Mouse (Mus musculus) limb, embryonic 14.5 days (tissue): ENCODE data around the gene Bmpr1a. TPM values are rescaled to one million over a fixed set of nuclear protein-coding genes. Genes with fewer than 3 reads are reported as not detected.

Source experiments
- ATAC-seq: fragments of 200-750 bp; cut with Nextera tagmentation; 2 replicates; pipeline ENCODE4 v1.8.0; 2017; ENCODE audit warnings: low read depth, moderate number of reproducible peaks, moderate TSS enrichment; ENCODE audit not compliant: low FRiP score
- DNase-seq: peaks from one replicate; pipeline ENCODE4 v3.0.0-alpha.2; 2015; ENCODE audit warnings: low spot score
- H3K27ac ChIP-seq: fragments of 300-500 bp; sonication (generic); replicated peaks from 2 replicates; pipeline ENCODE4 v1.5.1; 2014; ENCODE audit warnings: low read depth, mild to moderate bottlenecking, low read length, moderate library complexity, mixed read lengths
- H3K27me3 ChIP-seq: fragments of 300-500 bp; sonication (generic); 2 replicates; pipeline ENCODE4 v1.6.1; 2014; ENCODE audit warnings: low read length, mixed read lengths; ENCODE audit not compliant: control insufficient read depth, insufficient read depth
- H3K36me3 ChIP-seq: fragments of 300-500 bp; sonication (generic); 2 replicates; pipeline ENCODE4 v1.6.1; 2014; ENCODE audit warnings: mild to moderate bottlenecking, low read length, moderate library complexity, mixed read lengths; ENCODE audit not compliant: control insufficient read depth, insufficient read depth
- H3K4me1 ChIP-seq: fragments of 300-500 bp; sonication (generic); 2 replicates; pipeline ENCODE4 v1.6.1; 2014; ENCODE audit warnings: antibody characterized with exemption, low read length, mixed read lengths; ENCODE audit not compliant: control insufficient read depth, insufficient read depth
- H3K4me2 ChIP-seq: fragments of 300-500 bp; sonication (generic); replicated peaks from 2 replicates; pipeline ENCODE4 v1.6.1; 2014; ENCODE audit warnings: low read depth, mild to moderate bottlenecking, low read length, moderate library complexity; ENCODE audit not compliant: severe bottlenecking
- H3K4me3 ChIP-seq: fragments of 300-500 bp; sonication (generic); replicated peaks from 2 replicates; pipeline ENCODE4 v1.5.1; 2014; ENCODE audit warnings: low read length
- H3K9ac ChIP-seq: fragments of 300-500 bp; sonication (generic); 2 replicates; pipeline ENCODE4 v1.6.1; 2014; ENCODE audit warnings: mild to moderate bottlenecking, low read depth, low read length, moderate library complexity; ENCODE audit not compliant: severe bottlenecking
- H3K9me3 ChIP-seq: fragments of 300-500 bp; sonication (generic); 2 replicates; pipeline ENCODE4 v1.6.1; 2016; ENCODE audit warnings: low read length; ENCODE audit not compliant: control insufficient read depth
- POLR2A ChIP-seq: fragments of 200-500 bp; IDR thresholded peaks from 2 replicates; pipeline ENCODE4 v1.8.0; 2012; ENCODE audit warnings: inconsistent platforms, mild to moderate bottlenecking, moderate library complexity, borderline replicate concordance; ENCODE audit not compliant: insufficient read depth, insufficient read length; ENCODE audit errors: extremely low read depth
- WGBS: fragments of 180-500 bp; shearing (Covaris S2); extraction: QIAGEN DNeasy Blood & Tissue Kit; methylation state at CpG from one replicate; pipeline ENCODE4 v1.1.7; 2014; 5-methylcytosine and 5-hydroxymethylcytosine counted together
- polyA plus RNA-seq, 2 experiments: library from polyadenylated mRNA; depleted of rRNA in 1 of 2; stranded (reverse) in 1 of 2; unstranded in 1 of 2; fragments of >200 nt; fragmentation: Nextera tagmentation in 1 of 2; extraction: Ambion mirVana in 1 of 2; gene quantifications; 2 replicates each; pipeline versions ENCODE4 v1.2.1 to v1.2.3; 2012 to 2014

Gene Bmpr1a
- polyA plus RNA-seq, 2 experiments: 44.3 to 72.1 TPM

DNA sequence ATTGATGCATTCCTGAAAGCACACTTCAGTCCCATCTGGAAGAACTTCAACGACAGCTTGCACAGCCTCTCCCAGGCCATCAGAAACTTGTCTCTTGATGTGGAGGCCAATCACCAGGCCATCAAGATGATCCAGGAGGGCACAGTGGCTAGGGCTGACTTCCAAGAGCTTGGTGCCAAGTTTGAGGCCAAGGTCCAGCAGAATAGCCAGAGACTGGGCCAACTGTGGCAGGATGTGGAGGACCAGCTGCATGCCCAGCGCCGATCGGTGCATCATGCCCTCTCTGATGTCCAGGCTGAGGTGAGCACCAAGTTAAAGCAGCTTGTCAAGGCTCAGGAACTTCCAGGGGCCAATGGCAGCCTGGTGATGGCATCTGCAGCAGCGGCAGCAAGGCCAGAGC is 105.3 kb downstream of the Bmpr1a start:
- DNase-seq (no peak), ATAC-seq (no peak)
- no peaks in the 10 kb centered on the region for H3K4me1 ChIP-seq
- H3K27me3 ChIP-seq: no peaks in the 10 kb centered on the region
- H3K27ac ChIP-seq: no peak overlapping the region
- no peak for TF ChIP-seq POLR2A
- no peaks in the 10 kb centered on the region for H3K9me3 ChIP-seq
- WGBS: 86% methylated on average over 5 of the region's 5 CpGs
- H3K4me3 ChIP-seq: no peak overlapping the region
- no peak overlapping the region for H3K9ac ChIP-seq
- H3K36me3 ChIP-seq: peaks cover 14% of the 10 kb centered on the region
- no peak overlapping the region for H3K4me2 ChIP-seq

DNA sequence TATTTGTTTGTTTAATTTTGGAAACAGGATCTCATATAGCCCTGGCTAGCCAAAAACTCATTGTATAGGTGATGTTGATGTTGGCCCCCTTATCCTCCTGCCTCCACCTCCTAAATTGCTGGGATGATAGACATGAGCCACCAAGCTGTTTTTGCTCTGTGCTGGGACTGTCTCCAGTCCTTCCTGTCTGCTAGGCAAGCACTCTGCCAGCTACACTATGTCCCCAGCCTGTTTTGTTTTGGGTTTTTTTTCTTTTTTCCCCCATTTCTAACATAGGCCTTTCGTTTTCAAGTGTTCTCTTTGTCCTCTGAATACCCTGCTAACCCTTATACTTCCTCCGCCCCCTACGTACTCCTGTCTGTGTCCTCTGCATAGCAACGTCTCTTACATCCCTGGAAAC is 109.8 kb downstream of the Bmpr1a start:
- 81% methylated on average over 4 of the region's 4 CpGs for WGBS
- DNase-seq (no peak), ATAC-seq (no peak)
- 0 out of 2 replicates have a peak, but pooled peaks cover 2% of the 10 kb centered on the region for H3K9me3 ChIP-seq
- no peaks in the 10 kb centered on the region for H3K4me1 ChIP-seq
- H3K27ac ChIP-seq: no peak overlapping the region
- H3K9ac ChIP-seq: no peak overlapping the region
- H3K4me3 ChIP-seq: no peak overlapping the region
- TF ChIP-seq POLR2A: no peak
- 0 out of 2 replicates have a peak, but pooled peaks cover 6% of the 10 kb centered on the region for H3K36me3 ChIP-seq
- no peak overlapping the region for H3K4me2 ChIP-seq
- H3K27me3 ChIP-seq: no peaks in the 10 kb centered on the region

DNA sequence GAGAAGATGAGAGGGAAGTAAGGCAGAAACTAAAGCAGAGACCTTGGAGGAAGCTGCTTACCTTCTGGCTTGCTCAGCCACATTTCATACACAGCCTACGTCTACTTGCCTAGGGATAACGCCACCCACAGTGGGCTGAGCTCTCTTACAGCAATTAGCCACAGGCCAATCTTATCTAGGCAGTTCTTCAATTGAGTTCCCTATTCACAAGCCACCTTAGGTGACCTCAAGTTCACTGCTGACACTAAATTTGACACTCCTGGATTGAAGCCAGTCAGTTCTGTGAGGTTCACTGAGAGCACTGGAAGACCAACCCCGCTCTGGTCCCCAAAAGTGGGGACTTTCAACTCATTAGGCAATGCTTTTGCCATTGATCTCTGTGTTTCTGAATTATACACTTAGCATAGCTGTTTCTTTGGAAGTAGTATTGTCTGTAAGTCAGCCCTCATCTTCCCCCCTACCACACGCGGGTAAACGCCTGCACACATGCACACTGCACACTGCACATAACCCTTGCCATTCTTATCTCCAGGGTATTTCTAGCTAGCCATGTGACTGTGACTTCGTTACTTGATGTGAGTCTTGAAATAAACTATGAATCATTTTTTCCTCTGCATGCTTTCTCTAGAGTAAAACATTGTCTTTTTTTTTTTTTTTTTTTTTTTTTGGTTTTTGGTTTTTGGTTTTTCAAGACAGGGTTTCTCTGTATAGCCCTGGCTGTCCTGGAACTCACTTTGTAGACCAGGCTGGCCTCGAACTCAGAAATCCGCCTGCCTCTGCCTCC is 120.0 kb downstream of the Bmpr1a start:
- no peak for DNase-seq
- Histone ChIP-seq H3K4me3 (no peak overlapping the region), H3K27me3 (no peaks in the 10 kb centered on the region), H3K9ac (no peak overlapping the region), H3K4me1 (peaks cover 10% of the 10 kb centered on the region), H3K36me3 (no peaks in the 10 kb centered on the region), H3K9me3 (no peaks in the 10 kb centered on the region), H3K4me2 (no peak overlapping the region), H3K27ac (no peak overlapping the region)
- no peak for TF ChIP-seq POLR2A
- no peak for ATAC-seq
- WGBS: 90% methylated on average over 9 of the region's 9 CpGs

DNA sequence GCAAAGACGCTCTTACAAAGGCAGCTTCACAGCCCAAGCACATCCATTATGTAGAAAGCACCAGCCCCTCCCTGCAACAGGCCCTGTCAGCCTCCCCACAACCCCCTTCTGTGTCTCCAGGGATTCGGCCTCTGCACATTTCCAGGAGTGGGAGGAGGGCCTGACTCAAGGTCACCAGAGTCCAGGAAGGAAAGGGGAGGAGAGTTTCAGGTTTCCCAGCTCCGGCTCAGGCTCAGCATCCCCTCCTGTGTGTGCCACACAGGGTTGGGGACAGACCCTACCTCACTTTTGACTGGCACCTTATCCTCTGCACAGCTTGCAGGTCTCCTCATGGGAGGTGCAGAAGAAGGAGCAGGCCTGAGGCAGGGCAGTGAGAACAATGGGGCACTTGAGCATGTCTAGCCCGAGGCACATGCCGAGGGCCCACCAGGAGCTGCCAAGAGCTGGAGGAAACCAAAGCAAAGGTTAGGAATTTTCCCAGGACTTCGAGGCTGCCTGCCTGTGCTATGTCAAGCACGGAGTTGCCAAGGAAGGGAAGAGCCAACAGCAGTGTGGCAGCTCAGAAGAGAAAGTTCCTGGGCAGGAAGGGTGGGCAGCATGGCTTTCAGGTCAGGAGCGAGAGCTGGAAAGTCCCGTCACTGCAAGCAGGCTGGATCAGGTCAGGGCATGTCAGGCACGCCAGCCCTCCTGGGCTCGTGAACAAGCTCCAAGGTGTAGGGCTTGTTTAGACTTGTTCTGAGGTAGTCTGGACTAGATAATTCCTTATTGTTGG is 124.4 kb downstream of the Bmpr1a start:
- H3K4me3 ChIP-seq: no peak overlapping the region
- H3K27me3 ChIP-seq: no peaks in the 10 kb centered on the region
- ATAC-seq (peak; percentile 52; the same call in 1 of the 2 replicates), DNase-seq (peak; percentile 41)
- WGBS: 35% methylated on average over 10 of the region's 11 CpGs
- peak overlapping the region; percentile 71 for H3K27ac ChIP-seq
- no peak overlapping the region for H3K9ac ChIP-seq
- peaks cover 17% of the 10 kb centered on the region for H3K4me1 ChIP-seq
- no peaks in the 10 kb centered on the region for H3K9me3 ChIP-seq
- TF ChIP-seq POLR2A: no peak
- no peak overlapping the region for H3K4me2 ChIP-seq
- H3K36me3 ChIP-seq: no peaks in the 10 kb centered on the region

DNA sequence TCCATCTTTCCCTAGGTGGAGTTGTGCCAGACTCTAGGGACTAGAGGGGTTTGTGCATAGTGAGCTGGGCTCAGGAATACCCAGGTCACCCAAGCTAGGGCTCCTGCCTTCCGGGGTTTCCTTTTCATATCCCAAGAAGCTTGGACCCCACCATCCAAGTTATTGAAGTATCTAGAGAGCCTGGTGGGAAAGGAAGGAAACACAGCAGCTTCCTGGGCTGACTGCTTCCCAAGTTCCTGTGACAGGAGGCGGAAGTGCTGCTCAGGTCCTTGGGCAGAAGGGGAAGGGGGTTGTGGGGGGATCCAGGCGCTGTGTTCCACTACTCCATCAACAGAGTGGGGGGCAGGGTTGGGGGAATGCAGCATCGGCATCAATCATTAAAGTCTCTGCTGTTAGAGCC is 126.0 kb downstream of the Bmpr1a start:
- 67% methylated on average over 4 of the region's 4 CpGs for WGBS
- Histone ChIP-seq H3K36me3 (no peaks in the 10 kb centered on the region), H3K27ac (no peak overlapping the region), H3K4me1 (peaks cover 17% of the 10 kb centered on the region), H3K4me2 (no peak overlapping the region), H3K4me3 (no peak overlapping the region), H3K27me3 (no peaks in the 10 kb centered on the region), H3K9ac (no peak overlapping the region), H3K9me3 (no peaks in the 10 kb centered on the region)
- TF ChIP-seq POLR2A: no peak
- no peak for ATAC-seq
- DNase-seq: no peak
